Mouse (Mus musculus): ENCODE results near the gene Zfp3.

DNA sequence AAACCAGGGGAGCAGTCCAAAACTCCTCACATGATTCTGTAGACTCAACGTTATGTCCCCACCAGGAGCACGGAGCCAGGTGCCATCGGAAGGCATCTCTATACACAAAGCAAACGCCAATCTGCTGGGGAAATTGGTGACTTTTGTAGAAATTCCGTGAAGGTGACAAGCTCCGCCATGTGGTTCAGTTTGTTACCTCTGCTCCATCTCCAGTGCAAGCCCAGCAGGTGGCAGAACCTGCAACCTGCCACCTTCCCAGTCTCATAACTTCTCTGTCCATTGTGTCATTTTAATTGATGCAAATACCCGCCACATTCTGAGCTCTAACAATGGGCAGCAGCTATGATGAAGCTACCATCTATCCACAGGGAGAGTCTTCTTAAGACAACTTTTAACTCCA, 9.1 kb upstream of the Zfp3 start:
- peak; percentile 31 for TF ChIP-seq CTCF (conservative IDR thresholded peaks at IDR 0.05; ENCODE audit: insufficient read depth, insufficient read length, low read depth, low read length)
- TF ChIP-seq POLR2A (IDR thresholded peaks at IDR 0.05; ENCODE audit: low read depth, low read length): no peak
